Mouse (Mus musculus) right cerebral cortex, postnatal 14 days (tissue): ENCODE data around the gene Sycp3.
A peak's percentile ranks its signal among the peaks of the same experiment; 100 is the strongest.
"Not testable (repeated sequence)": the region's sequence is repeated elsewhere in the genome, so short reads cannot be mapped to it uniquely, and the experiment has no call there.

Source experiments
- DNase-seq: peaks from one replicate; pipeline ENCODE4 v3.0.0; 2022

The Sycp3 gene

GRCm38 (mm10) chr10:88501886-88502765 is 42.8 kb downstream of the Sycp3 start:
- DNase-seq: no peak

DNA sequence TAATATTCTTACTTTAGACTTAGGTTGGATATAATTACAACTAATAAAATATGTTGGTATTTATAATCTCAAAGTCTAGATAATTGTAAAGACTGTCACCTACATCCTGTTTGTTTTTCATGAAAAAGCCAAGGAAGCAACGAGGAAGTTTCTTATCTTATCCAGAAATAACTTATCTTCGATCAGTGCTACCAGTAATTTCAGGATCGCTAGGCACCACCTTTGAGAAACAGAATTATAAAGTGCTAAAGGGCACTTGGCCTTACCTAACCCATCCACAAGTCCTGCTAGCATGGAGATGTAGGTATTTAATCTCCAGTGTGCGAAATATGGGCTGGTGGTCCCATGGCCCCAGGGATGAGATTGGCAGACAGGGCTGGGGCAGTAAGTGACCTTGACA is 43.5 kb downstream of the Sycp3 start:
- no peak for DNase-seq

DNA sequence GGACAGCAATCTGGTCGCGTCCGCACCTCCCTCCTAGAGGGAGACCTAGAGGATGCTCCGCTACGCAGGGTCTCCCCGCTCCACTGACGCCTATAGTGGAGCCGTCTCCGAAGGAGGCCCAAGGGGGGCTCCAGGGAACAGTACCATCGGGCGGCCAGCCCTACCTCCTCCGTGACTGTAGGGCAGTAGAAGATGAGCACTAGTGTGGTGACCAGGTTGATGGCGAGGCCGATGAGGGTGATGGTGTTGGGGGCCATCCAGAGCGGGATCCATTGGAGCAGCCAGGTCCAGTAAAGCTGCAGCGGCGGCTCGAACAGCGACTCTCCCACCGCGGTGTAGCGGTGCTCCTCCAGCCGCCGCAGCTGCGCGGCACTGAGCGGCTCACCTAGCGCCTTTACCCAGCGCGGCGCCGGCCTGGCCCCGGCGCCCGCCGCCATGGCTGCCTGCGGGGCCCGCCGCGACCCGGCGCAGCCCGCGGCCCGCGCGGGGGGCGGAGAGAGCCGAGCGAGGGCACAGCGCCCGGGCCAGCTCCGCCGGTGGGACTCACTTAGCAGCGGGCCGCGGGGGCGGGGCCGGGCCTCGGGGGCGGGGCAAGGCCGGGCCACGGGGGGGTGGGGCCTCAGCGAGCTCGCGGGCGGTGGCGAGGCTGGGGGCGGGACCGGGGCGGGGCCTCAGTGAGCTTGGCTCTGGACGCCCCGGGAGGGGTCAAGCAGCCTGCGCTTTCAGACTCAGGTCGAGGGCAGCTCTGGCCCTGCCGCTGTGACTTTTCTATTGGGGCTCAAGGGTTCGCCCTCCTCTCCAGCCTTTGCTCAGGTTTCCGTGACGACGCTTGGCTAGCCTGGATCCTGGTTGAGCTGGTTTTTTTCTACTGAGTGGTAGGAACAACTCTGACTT is 44.3 kb downstream of the Sycp3 start, which contains the start of gene Chpt1:
Gene Chpt1, minus strand, starts transcription at position 653 of the 894 bp plus-strand sequence.
- peak; percentile 83 for DNase-seq

DNA sequence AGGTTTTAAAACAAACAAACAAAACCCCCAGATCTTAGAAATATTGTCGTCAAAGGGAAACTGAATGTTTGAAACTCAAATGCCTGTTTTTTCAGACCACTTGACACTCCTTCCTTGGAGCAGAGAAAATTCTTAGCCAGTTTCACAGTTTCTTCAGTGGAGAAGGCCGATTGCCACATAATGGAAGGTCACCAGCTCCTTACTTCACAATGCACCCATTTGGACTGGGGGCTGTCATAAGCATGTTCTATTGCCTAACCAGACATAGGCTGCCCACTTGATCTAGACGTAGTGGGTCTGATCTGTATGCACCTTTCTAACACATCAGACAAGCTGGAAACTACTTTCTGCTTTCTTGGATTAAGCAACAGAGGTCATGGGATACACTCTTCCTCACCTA is 45.1 kb downstream of the Sycp3 start:
- no peak for DNase-seq

DNA sequence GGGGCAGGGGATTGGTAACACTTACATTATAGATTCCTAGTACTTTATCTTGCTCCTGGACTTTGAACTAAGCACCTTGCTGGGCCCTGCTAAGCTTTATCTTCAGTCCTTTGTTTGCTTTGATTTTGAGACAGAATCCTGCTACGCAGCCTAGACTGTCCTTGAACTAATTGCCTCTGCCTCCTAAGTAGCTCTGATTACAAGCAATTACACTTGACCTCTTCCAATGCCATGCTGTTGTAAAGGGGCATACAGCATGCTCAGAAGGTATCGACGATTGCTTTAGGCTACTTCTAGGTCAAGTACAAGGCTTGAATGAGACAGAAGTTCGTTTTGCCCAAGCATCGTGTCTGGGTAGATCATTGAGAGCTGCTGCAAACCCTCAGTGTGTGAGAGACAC is 45.9 kb downstream of the Sycp3 start:
- DNase-seq: no peak

- no peak for DNase-seq
Measured at GRCm38 (mm10) chr10:88507691-88508143, 48.3 kb downstream of the Sycp3 start.

GRCm38 (mm10) chr10:88510503-88511271 is 51.3 kb downstream of the Sycp3 start:
- no peak for DNase-seq

- DNase-seq: no peak
Measured at GRCm38 (mm10) chr10:88511355-88511754, 52.0 kb downstream of the Sycp3 start.

DNA sequence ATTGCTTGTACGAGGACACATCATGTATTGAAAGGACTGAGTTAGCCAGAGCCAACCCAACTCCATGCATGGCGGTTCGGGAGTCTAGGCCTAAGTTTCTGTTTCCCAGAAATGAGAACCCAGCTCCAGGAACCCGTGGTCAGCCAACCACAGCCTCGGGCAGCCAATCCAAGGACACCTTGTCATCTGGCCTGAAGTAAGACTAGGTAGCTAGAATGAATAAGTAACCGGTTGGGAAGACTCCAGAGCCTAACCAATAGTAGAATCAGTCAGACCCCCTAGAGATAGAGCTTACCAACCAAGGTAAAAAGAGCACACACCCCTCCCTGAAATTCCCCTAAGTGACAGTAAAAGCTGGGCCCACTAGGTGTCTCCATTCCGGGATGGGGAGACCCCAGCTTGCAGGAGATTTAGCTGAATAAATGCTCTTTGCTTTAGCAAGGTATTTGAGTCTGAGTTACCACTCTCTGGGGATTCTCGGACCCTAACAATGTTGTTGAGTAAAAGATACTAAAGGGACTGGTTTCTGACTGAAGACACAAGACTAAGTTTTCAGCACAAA is 54.3 kb downstream of the Sycp3 start:
- DNase-seq: no peak

- DNase-seq: peak; percentile 69
Measured at GRCm38 (mm10) chr10:88514495-88514894, 55.1 kb downstream of the Sycp3 start.

GRCm38 (mm10) chr10:88515049-88515448 is 55.7 kb downstream of the Sycp3 start:
- not testable (repeated sequence) for DNase-seq

DNA sequence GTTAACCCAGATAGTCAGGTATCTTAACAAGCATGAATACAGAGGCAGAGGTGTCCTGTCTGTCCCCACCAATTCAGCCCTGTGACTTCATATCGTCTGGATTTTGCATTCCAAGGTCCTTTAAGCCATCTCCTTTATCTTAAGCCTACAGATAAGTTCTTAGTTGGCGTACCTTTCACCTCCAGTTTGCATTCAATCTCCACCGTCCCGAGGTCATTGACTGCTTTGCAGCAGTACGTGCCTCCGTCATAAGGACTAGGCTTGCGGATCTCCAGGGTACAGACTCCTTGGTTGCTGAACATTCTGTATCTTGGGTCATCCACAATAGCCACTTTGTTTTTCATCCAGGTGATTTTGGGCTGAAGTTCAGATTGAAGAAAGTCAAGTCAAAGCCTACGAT is 63.4 kb downstream of the Sycp3 start:
- no peak for DNase-seq
